Mouse (Mus musculus) activated CD4-positive, CD25-positive, alpha-beta regulatory T cell, adult 9 weeks (primary cell): Measurements from ENCODE around the gene Gpr82. TPM values are rescaled to one million over a fixed set of nuclear protein-coding genes. Genes with fewer than 3 reads are reported as not detected.

Experiments used
- polyA plus RNA-seq: library from polyadenylated mRNA; unstranded; fragments of 100-300 nt; shearing (Covaris generic); gene quantifications from one replicate; pipeline ENCODE4 v1.2.1, GENCODE M21; 2017

Gpr82 gene
- polyA plus RNA-seq: 0.18 TPM

DNA sequence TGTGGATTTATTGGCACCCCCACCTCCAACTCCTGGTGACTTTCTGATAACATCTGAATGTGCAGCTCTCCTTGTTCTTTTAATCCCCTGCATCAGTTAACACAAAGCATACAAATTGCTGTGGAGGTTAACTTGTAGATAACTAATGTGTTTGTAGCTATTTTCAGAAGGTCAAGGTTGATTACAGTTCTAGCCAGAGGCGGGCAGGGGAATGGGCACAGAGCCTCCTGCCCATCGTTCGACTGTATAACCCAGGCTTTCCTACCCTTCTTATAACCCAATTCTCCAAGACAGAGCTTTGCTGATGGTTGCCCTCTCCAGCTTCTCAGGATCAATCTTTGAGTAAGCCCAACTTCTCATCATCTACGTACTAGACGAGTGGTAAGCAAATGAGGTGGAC is at the start of gene Gpr82:
Gene Gpr82, plus strand, starts transcription at position 301 of the 400 bp plus-strand sequence.

DNA sequence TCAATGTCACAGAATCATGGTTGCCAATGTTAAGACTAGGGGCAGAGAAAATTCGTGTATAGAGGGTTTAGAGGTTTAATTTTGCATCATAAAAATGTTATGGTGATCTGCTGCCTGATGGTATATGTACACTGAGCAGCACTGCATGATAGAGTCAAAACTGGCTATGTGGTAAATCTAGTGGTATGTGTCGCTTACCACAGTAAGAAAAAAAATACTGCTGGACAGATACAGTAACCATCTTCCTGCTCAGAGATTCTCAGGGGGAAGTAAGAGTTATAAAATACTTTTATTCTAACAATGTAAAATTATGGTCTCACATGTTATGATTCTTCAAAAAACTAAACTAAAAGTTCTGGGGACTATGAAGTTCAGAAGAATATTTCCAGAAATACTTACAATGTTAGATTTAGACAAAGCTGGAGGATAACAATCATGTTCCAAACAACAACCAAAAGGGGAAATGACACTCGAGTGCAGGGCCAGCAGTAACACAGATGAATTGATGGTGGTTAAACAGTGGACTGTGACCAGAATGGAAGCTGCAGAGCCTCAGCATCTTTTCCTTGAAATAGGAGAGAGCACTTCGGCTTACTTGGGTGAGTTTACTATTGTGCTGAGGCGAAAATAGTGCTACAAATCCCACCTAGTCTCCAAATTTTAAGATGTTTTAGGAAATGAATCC is 29.4 kb upstream of the Gpr82 start, which contains the start of gene Gpr34:
Gene Gpr34, plus strand, starts transcription at position 491 of the 685 bp plus-strand sequence.

Other genes with a start within 250 kb of the Gpr82 start
- not detected for gene Nyx, start 195.3 kb upstream of the Gpr82 start, polyA plus RNA-seq
- 42.4 TPM for gene Gpr34, start 29.3 kb upstream of the Gpr82 start, polyA plus RNA-seq
- 0.97 TPM for gene Cask, start 190.0 kb downstream of the Gpr82 start, polyA plus RNA-seq